Mouse (Mus musculus) C3H10T1/2 (cell line): ENCODE measurements around the gene Vcam1. TPM values are rescaled to one million over a fixed set of nuclear protein-coding genes. Genes with fewer than 3 reads are reported as not detected.

ENCODE experiments used
- polyA plus RNA-seq, 2 experiments: library from polyadenylated mRNA; unstranded; fragments of >200 nt; fragmentation: generic; extraction: Trizol; gene quantifications; one replicate each; pipeline ENCODE4 v1.2.1; 2012; ENCODE audit warnings: missing spikeins in 2 of 2

Vcam1 gene
- 10 to 100 TPM in 1 of 2 experiments, 1 to 10 TPM in 1; 1.3 to 81.1 TPM for polyA plus RNA-seq

GRCm38 (mm10) chr3:116129259-116129738 is at the start of gene Vcam1:
TSS of gene Vcam1 (minus strand) at chr3:116129688.

Other genes with a start within 250 kb of the Vcam1 start
- gene Dph5, start 241.9 kb downstream of the Vcam1 start, polyA plus RNA-seq, result 1 to 10 TPM; 2.1 to 6.2 TPM
- 1 to 10 TPM; 1.5 to 6.7 TPM for gene Slc30a7, start 122.3 kb downstream of the Vcam1 start, polyA plus RNA-seq
- gene Extl2, start 122.2 kb downstream of the Vcam1 start, polyA plus RNA-seq, result 10 to 100 TPM in 1 of 2 experiments, 1 to 10 TPM in 1; 1.2 to 14.4 TPM
- under 1 TPM in 1 of 2 experiments, not detected in 1; 0.21 TPM for gene Gpr88, start 123.8 kb upstream of the Vcam1 start, polyA plus RNA-seq